Mouse (Mus musculus) testis, adult 2 months (tissue): ENCODE measurements around the gene Hivep2. TPM values are rescaled to one million over a fixed set of nuclear protein-coding genes. Genes with fewer than 3 reads are reported as not detected.

ENCODE experiments used
- H3K27ac ChIP-seq: fragments of 200-500 bp; 2 replicates; pipeline ENCODE4 v1.5.1; 2012; ENCODE audit warnings: low read depth, low read length; ENCODE audit not compliant: control insufficient read depth, insufficient read depth
- H3K27me3 ChIP-seq: fragments of 200-500 bp; 2 replicates; pipeline ENCODE4 v1.6.1; 2012; ENCODE audit warnings: mild to moderate bottlenecking, low read length, moderate library complexity; ENCODE audit not compliant: control insufficient read depth, insufficient read depth
- H3K36me3 ChIP-seq: fragments of 200-500 bp; 2 replicates; pipeline ENCODE4 v1.6.1; 2012; ENCODE audit warnings: mild to moderate bottlenecking, low read length; ENCODE audit not compliant: control insufficient read depth, insufficient read depth
- H3K4me1 ChIP-seq: fragments of 200-500 bp; 2 replicates; pipeline ENCODE4 v1.6.1; 2012; ENCODE audit warnings: low read length; ENCODE audit not compliant: control insufficient read depth, insufficient read depth
- H3K4me3 ChIP-seq: fragments of 200-500 bp; 2 replicates; pipeline ENCODE4 v1.5.1; 2012; ENCODE audit warnings: low read depth, mild to moderate bottlenecking, low read length, moderate library complexity, mixed read lengths; ENCODE audit not compliant: control insufficient read depth
- CTCF ChIP-seq: fragments of 200-500 bp; IDR thresholded peaks from 2 replicates; pipeline ENCODE4 v1.5.1; 2012; ENCODE audit warnings: low read depth, mild to moderate bottlenecking, inconsistent platforms, low read length, moderate library complexity; ENCODE audit not compliant: control insufficient read depth, insufficient read depth, insufficient replicate concordance
- POLR2A ChIP-seq: fragments of 200-500 bp; IDR thresholded peaks from 2 replicates; pipeline ENCODE4 v1.6.1; 2012; ENCODE audit warnings: low read depth, mild to moderate bottlenecking, inconsistent platforms, low read length, moderate library complexity; ENCODE audit not compliant: control insufficient read depth
- polyA plus RNA-seq: library from polyadenylated mRNA; depleted of rRNA; stranded (reverse); fragments of >200 nt; gene quantifications from 2 replicates; pipeline ENCODE4 v1.2.3, GENCODE M21; 2012

The Hivep2 gene
- polyA plus RNA-seq, 1 experiment, result 0.88 TPM

DNA sequence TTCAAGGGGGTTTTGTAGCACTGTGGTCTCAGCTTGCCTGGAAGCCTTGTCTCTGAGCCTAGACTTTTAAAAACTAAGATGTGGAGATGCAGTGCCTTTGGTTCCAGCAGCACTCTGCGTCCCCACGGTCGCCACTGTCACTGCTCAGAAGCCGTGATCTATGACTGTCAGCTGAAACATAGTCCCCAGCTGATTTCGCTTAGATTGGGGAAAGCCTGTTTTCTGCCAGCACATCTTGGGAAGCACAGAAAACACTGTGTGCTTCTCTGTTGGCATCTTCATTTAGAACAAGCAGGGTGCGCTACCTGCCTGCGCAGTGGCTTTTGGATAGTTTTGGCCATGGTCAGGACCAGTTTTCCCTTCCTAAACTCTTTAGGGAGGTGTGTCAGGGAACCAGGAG is 59.1 kb downstream of the Hivep2 start:
- no peak overlapping the region for H3K27ac ChIP-seq
- no peak for TF ChIP-seq CTCF
- TF ChIP-seq POLR2A, result no peak
- no peaks in the 10 kb centered on the region for H3K4me1 ChIP-seq
- no peaks in the 10 kb centered on the region for H3K36me3 ChIP-seq
- H3K4me3 ChIP-seq, result no peak overlapping the region
- H3K27me3 ChIP-seq, result no peaks in the 10 kb centered on the region

GRCm38 (mm10) chr10:14027751-14028150 is 61.9 kb downstream of the Hivep2 start:
- Histone ChIP-seq H3K36me3 (no peaks in the 10 kb centered on the region), H3K27ac (no peak overlapping the region), H3K4me1 (no peaks in the 10 kb centered on the region), H3K27me3 (no peaks in the 10 kb centered on the region), H3K4me3 (no peak overlapping the region)
- TF ChIP-seq POLR2A (no peak), CTCF (no peak)

GRCm38 (mm10) chr10:14028956-14029355 is 63.1 kb downstream of the Hivep2 start:
- Histone ChIP-seq H3K27ac (no peak overlapping the region), H3K27me3 (no peaks in the 10 kb centered on the region), H3K36me3 (no peaks in the 10 kb centered on the region), H3K4me3 (no peak overlapping the region), H3K4me1 (no peaks in the 10 kb centered on the region)
- no peak for TF ChIP-seq POLR2A
- no peak for TF ChIP-seq CTCF

DNA sequence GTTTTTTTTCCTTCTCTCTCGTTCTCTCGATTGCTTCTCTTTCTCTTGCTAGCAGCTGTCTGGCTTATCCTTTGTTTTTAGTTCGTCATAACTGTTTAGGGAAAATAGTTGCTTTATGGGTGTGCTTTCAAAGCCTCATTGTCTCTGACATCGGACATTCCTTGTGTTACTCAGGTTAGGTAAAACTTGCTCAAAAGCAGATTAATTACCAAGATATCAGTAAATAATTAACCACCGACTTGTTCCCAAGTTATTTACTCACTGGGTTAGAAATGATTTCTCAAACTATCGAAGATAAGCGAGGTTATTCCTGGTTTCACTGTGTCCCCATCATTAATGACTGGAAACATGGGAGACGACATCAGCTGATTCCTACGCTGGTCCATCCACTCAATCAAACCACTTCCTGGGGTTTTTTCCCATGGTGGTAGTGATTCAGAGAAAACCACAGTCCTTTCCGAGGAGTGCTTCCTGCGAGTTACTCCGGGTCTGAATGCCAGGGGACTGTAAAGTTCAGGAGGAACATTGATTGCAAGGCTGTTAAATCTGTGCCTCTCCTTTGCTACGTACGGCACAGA is 64.7 kb downstream of the Hivep2 start:
- Histone ChIP-seq H3K27ac (no peak overlapping the region), H3K4me3 (no peak overlapping the region), H3K36me3 (no peaks in the 10 kb centered on the region), H3K4me1 (no peaks in the 10 kb centered on the region), H3K27me3 (no peaks in the 10 kb centered on the region)
- TF ChIP-seq CTCF, result no peak
- TF ChIP-seq POLR2A, result no peak

DNA sequence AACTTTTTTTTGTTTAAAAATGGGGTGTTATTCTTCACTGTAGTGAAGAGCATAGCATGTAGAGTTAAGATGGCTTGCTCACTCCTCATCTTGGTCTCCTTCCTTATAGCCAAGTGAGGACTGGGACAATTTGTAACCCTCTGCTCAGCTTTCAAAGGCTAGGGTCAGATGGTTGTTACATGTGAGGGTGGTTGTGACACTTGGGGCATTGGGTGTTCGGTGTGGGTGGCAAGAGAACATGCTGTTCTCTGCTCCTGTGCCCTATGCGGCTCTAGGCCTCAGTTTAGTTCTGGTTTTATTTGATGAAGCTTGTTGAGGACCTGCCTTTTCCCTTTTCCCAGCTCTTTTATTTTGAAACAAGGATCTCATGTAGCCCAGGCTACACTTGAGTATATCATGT is 66.7 kb downstream of the Hivep2 start:
- no peak overlapping the region for H3K27ac ChIP-seq

DNA sequence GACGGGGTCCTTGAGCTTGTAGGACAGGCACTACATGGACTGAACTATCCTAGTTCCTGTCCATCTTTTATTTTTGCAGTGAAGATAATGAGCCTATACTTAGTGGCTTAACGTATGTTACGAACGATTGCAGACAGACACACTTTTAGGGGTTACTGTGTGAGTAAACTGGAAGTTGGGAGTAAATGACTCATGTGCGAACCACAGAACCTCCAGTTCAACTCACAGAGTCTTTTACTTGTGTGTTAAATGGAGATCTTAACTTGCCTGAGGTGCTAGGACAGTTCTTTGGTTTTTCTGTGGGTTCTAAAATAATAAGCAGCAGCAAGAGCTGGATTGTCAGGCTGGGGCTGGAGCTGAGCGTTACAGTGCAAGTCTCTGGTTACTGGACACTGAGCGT is 68.2 kb downstream of the Hivep2 start:
- TF ChIP-seq POLR2A (no peak), CTCF (no peak)
- Histone ChIP-seq H3K27ac (no peak overlapping the region), H3K27me3 (no peaks in the 10 kb centered on the region), H3K4me3 (no peak overlapping the region), H3K4me1 (no peaks in the 10 kb centered on the region), H3K36me3 (no peaks in the 10 kb centered on the region)

More for the DNA sequence above, 66.7 kb downstream of the Hivep2 start:
- no peak overlapping the region for H3K4me3 ChIP-seq
- TF ChIP-seq CTCF (no peak), POLR2A (no peak)
- no peaks in the 10 kb centered on the region for H3K36me3 ChIP-seq
- no peaks in the 10 kb centered on the region for H3K4me1 ChIP-seq
- no peaks in the 10 kb centered on the region for H3K27me3 ChIP-seq

GRCm38 (mm10) chr10:14034790-14035189 is 68.9 kb downstream of the Hivep2 start:
- Histone ChIP-seq H3K4me3 (no peak overlapping the region), H3K36me3 (no peaks in the 10 kb centered on the region), H3K4me1 (no peaks in the 10 kb centered on the region), H3K27me3 (no peaks in the 10 kb centered on the region), H3K27ac (no peak overlapping the region)
- no peak for TF ChIP-seq CTCF
- TF ChIP-seq POLR2A, result no peak

- Histone ChIP-seq H3K4me3 (no peak overlapping the region), H3K4me1 (no peaks in the 10 kb centered on the region)
Measured at GRCm38 (mm10) chr10:14035607-14036006, 69.7 kb downstream of the Hivep2 start.

More at GRCm38 (mm10) chr10:14035607-14036006, 69.7 kb downstream of the Hivep2 start:
- no peaks in the 10 kb centered on the region for H3K27me3 ChIP-seq
- H3K36me3 ChIP-seq, result no peaks in the 10 kb centered on the region
- no peak overlapping the region for H3K27ac ChIP-seq
- TF ChIP-seq CTCF (no peak), POLR2A (no peak)
